Mouse (Mus musculus) right cerebral cortex, postnatal 10 days (tissue): Measurements from ENCODE around the gene Olig1.
A peak's percentile ranks its signal among the peaks of the same experiment; 100 is the strongest.
"Not testable (repeated sequence)": the region's sequence is repeated elsewhere in the genome, so short reads cannot be mapped to it uniquely, and the experiment has no call there.

Source experiments
- DNase-seq, 2 experiments: peaks; one replicate each; pipeline ENCODE4 v3.0.0; 2021; ENCODE audit warnings: low spot score in 2 of 2

Gene Olig1

GRCm38 (mm10) chr16:91239024-91239423 lies 30.5 kb upstream of the Olig1 start:
- DNase-seq: no peak

- DNase-seq: peak in 1 of 2 experiments; percentile 35
Measured at GRCm38 (mm10) chr16:91246292-91246691, 23.3 kb upstream of the Olig1 start.

- not testable (repeated sequence) for DNase-seq
Measured at GRCm38 (mm10) chr16:91255419-91256164, 14.0 kb upstream of the Olig1 start.

- no peak for DNase-seq
Measured at GRCm38 (mm10) chr16:91258956-91259355, 10.6 kb upstream of the Olig1 start.

- DNase-seq: no peak
Measured at GRCm38 (mm10) chr16:91260861-91261260, 8.7 kb upstream of the Olig1 start.

GRCm38 (mm10) chr16:91262467-91263220 lies 6.9 kb upstream of the Olig1 start:
- DNase-seq: peak; percentile 71 to 83

GRCm38 (mm10) chr16:91265972-91266371 lies 3.6 kb upstream of the Olig1 start:
- DNase-seq: peak; percentile 88 to 90

GRCm38 (mm10) chr16:91268724-91269452 lies 684 bp upstream of the Olig1 start:
- no peak for DNase-seq

- peak; percentile 71 to 76 for DNase-seq
Measured at GRCm38 (mm10) chr16:91270212-91270971, 820 bp downstream of the Olig1 start.

- no peak for DNase-seq
Measured at GRCm38 (mm10) chr16:91270982-91271549, 1.5 kb downstream of the Olig1 start.

- DNase-seq: peak; percentile 40 to 46
Measured at GRCm38 (mm10) chr16:91271634-91272033, 2.1 kb downstream of the Olig1 start.

GRCm38 (mm10) chr16:91280516-91280915 lies 10.9 kb downstream of the Olig1 start:
- DNase-seq: no peak

- no peak for DNase-seq
Measured at GRCm38 (mm10) chr16:91292080-91292479, 22.5 kb downstream of the Olig1 start.

- no peak for DNase-seq
Measured at GRCm38 (mm10) chr16:91292719-91293333, 23.3 kb downstream of the Olig1 start.

- DNase-seq: no peak
Measured at GRCm38 (mm10) chr16:91297726-91298125, 28.2 kb downstream of the Olig1 start.

GRCm38 (mm10) chr16:91299412-91299811 lies 29.8 kb downstream of the Olig1 start:
- DNase-seq: no peak

GRCm38 (mm10) chr16:91300641-91301441 lies 31.3 kb downstream of the Olig1 start:
- no peak for DNase-seq

GRCm38 (mm10) chr16:91301454-91301853 lies 31.9 kb downstream of the Olig1 start:
- no peak for DNase-seq

- DNase-seq: peak; percentile 82 to 86
Measured at GRCm38 (mm10) chr16:91303776-91304709, 34.5 kb downstream of the Olig1 start.
